7 mouse cellular contexts compared by ENCODE assay signal in genomic region chr17:55878282-55878635, GRCm38 (mm10). TPM values are rescaled to one million over a fixed set of nuclear protein-coding genes. Genes with fewer than 3 reads are reported as not detected.
DNase-seq lines count a peak whose midpoint lies in the region; ATAC-seq and TF ChIP-seq lines count a peak whose summit lies in the region.
"Not testable (repeated sequence)": the region's sequence is repeated elsewhere in the genome, so short reads cannot be mapped to it uniquely, and the experiment has no call there.

No protein-coding gene starts in this region.

- H3K36me3 ChIP-seq in embryonic facial prominence, embryonic 13.5 days; heart, embryonic 12.5 days; intestine, postnatal 0 days (ENCODE audit: control insufficient read depth, insufficient read depth); limb, embryonic 14.5 days (ENCODE audit: control insufficient read depth, insufficient read depth, low read length); midbrain, embryonic 10.5 days: not testable (repeated sequence)

- not testable (repeated sequence) for ATAC-seq in embryonic facial prominence, embryonic 13.5 days (ENCODE audit: insufficient number of reproducible peaks, insufficient read depth, low FRiP score, low TSS enrichment, low read depth); heart, embryonic 12.5 days (ENCODE audit: insufficient number of reproducible peaks, low FRiP score); intestine, postnatal 0 days; limb, embryonic 14.5 days (ENCODE audit: low FRiP score, low read depth)

- peak overlapping the region; percentile 62 for H3K4me2 ChIP-seq in embryonic facial prominence, embryonic 13.5 days
- H3K4me2 ChIP-seq in heart, embryonic 12.5 days: peak overlapping the region; percentile 65
- peak overlapping the region; percentile 61 for H3K4me2 ChIP-seq in intestine, postnatal 0 days (replicated peaks; ENCODE audit: low read depth)
- peak overlapping the region; percentile 61 for H3K4me2 ChIP-seq in limb, embryonic 14.5 days (replicated peaks; ENCODE audit: low read depth, low read length, severe bottlenecking)

- H3K27ac ChIP-seq in embryonic facial prominence, embryonic 13.5 days: peak overlapping the region; percentile 75
- H3K27ac ChIP-seq in heart, embryonic 12.5 days (ENCODE audit: poor library complexity, severe bottlenecking): peak overlapping the region; percentile 62
- H3K27ac ChIP-seq in intestine, postnatal 0 days (ENCODE audit: low read depth, low read length): peak overlapping the region; percentile 62
- H3K27ac ChIP-seq in limb, embryonic 14.5 days (replicated peaks; ENCODE audit: low read depth, low read length): peak overlapping the region; percentile 67; the same call in 1 of the 2 replicates
- peak overlapping the region; percentile 80 for H3K27ac ChIP-seq in midbrain, embryonic 10.5 days (replicated peaks)

- WGBS in embryonic facial prominence, embryonic 13.5 days: 0% methylated on average over 7 of the region's 8 CpGs
- under 1% methylated on average over 7 of the region's 8 CpGs for WGBS in heart, embryonic 12.5 days
- WGBS in intestine, postnatal 0 days: 0% methylated on average over 6 of the region's 8 CpGs
- WGBS in limb, embryonic 14.5 days: 4% methylated on average over 6 of the region's 8 CpGs
- 3% methylated on average over 7 of the region's 8 CpGs for WGBS in midbrain, embryonic 10.5 days

- H3K9me3 ChIP-seq in embryonic facial prominence, embryonic 13.5 days; heart, embryonic 12.5 days (replicated peaks); intestine, postnatal 0 days (ENCODE audit: control insufficient read depth); limb, embryonic 14.5 days (ENCODE audit: control insufficient read depth, low read length); midbrain, embryonic 10.5 days (replicated peaks): not testable (repeated sequence)

- TF ChIP-seq POLR2A in limb, embryonic 14.5 days (IDR thresholded peaks at IDR 0.05; ENCODE audit: borderline replicate concordance, extremely low read depth, insufficient read depth, insufficient read length): not testable (repeated sequence)

- peak; percentile 37 for DNase-seq in adrenal gland, adult 2 months
- DNase-seq in limb, embryonic 14.5 days (ENCODE audit: low spot score); midbrain, embryonic 10.5 days (ENCODE audit: low spot score): not testable (repeated sequence)
- peak; percentile 32 for DNase-seq in retina, embryonic 14.5 days (ENCODE audit: low spot score)

- peak overlapping the region; percentile 63 for H3K9ac ChIP-seq in embryonic facial prominence, embryonic 13.5 days
- peak overlapping the region; percentile 65 for H3K9ac ChIP-seq in heart, embryonic 12.5 days
- peak overlapping the region; percentile 42; the same call in 1 of the 2 replicates for H3K9ac ChIP-seq in intestine, postnatal 0 days (ENCODE audit: low read depth, low read length)
- H3K9ac ChIP-seq in limb, embryonic 14.5 days (ENCODE audit: low read depth, low read length, severe bottlenecking): peak overlapping the region; percentile 59

- TF ChIP-seq CTCF in intestine, postnatal 0 days (IDR thresholded peaks at IDR 0.05; ENCODE audit: low read depth): not testable (repeated sequence)

- not testable (repeated sequence) for H3K27me3 ChIP-seq in embryonic facial prominence, embryonic 13.5 days; heart, embryonic 12.5 days (replicated peaks); intestine, postnatal 0 days (replicated peaks; ENCODE audit: control insufficient read depth, insufficient read depth, low read length); limb, embryonic 14.5 days (ENCODE audit: control insufficient read depth, insufficient read depth, low read length); midbrain, embryonic 10.5 days (ENCODE audit: low read depth, poor library complexity, severe bottlenecking)

- peak overlapping the region; percentile 51 for H3K4me3 ChIP-seq in embryonic facial prominence, embryonic 13.5 days
- peak overlapping the region; percentile 58 for H3K4me3 ChIP-seq in heart, embryonic 12.5 days
- peak overlapping the region; percentile 47 for H3K4me3 ChIP-seq in intestine, postnatal 0 days (ENCODE audit: low read depth, low read length)
- H3K4me3 ChIP-seq in limb, embryonic 14.5 days (replicated peaks; ENCODE audit: low read length): peak overlapping the region; percentile 47
- H3K4me3 ChIP-seq in midbrain, embryonic 10.5 days: peak overlapping the region; percentile 58

- not testable (repeated sequence) for H3K4me1 ChIP-seq in embryonic facial prominence, embryonic 13.5 days; heart, embryonic 12.5 days (replicated peaks); intestine, postnatal 0 days (replicated peaks; ENCODE audit: control insufficient read depth, insufficient read depth, low read length); limb, embryonic 14.5 days (ENCODE audit: control insufficient read depth, insufficient read depth, low read length)
- H3K4me1 ChIP-seq in midbrain, embryonic 10.5 days: peaks cover 18% of the 10 kb centered on the region

RNA-seq across cellular contexts. Expression of gene Zfp119a, which starts 0.5 kb away (rescaled TPM):
- total RNA-seq in adrenal gland, adult 2 months (2021): 1 to 10 TPM; 5.3 to 6.4 TPM
- not detected in 2 replicates for polyA plus RNA-seq in adrenal gland, adult 2 months (2012; rRNA removed)
- polyA plus RNA-seq in embryonic facial prominence, embryonic 13.5 days (2015; fragmentation: Nextera tagmentation; extraction: Ambion mirVana): 11.0 and 11.2 TPM in 2 replicates
- polyA plus RNA-seq in heart, embryonic 12.5 days (2016; fragmentation: Nextera tagmentation; extraction: Ambion mirVana): 6.3 and 7.4 TPM in 2 replicates
- polyA plus RNA-seq in intestine, postnatal 0 days (2015; fragmentation: Nextera tagmentation; extraction: Ambion mirVana): 4.9 and 5.1 TPM in 2 replicates
- 2.1 and 3.5 TPM in 2 replicates for polyA plus RNA-seq in limb, embryonic 14.5 days (2012; rRNA removed)
- 10.3 and 11.4 TPM in 2 replicates for polyA plus RNA-seq in limb, embryonic 14.5 days (2014; fragmentation: Nextera tagmentation; extraction: Ambion mirVana)
- polyA plus RNA-seq in midbrain, embryonic 10.5 days (2016; fragmentation: Nextera tagmentation; extraction: Ambion mirVana): 8.5 and 10.3 TPM in 2 replicates

RNA-seq across cellular contexts. Expression of gene Zfp959, which starts 13.6 kb away (rescaled TPM):
- total RNA-seq in adrenal gland, adult 2 months (2021): 1 to 10 TPM; 5.2 to 5.6 TPM
- 0.20 and 0.28 TPM in 2 replicates for polyA plus RNA-seq in adrenal gland, adult 2 months (2012; rRNA removed)
- polyA plus RNA-seq in embryonic facial prominence, embryonic 13.5 days (2015; fragmentation: Nextera tagmentation; extraction: Ambion mirVana): 14.6 and 16.5 TPM in 2 replicates
- polyA plus RNA-seq in heart, embryonic 12.5 days (2016; fragmentation: Nextera tagmentation; extraction: Ambion mirVana): 7.3 and 8.0 TPM in 2 replicates
- polyA plus RNA-seq in intestine, postnatal 0 days (2015; fragmentation: Nextera tagmentation; extraction: Ambion mirVana): 4.8 and 5.0 TPM in 2 replicates
- polyA plus RNA-seq in limb, embryonic 14.5 days (2012; rRNA removed): 5.3 and 7.6 TPM in 2 replicates
- 11.1 and 12.1 TPM in 2 replicates for polyA plus RNA-seq in limb, embryonic 14.5 days (2014; fragmentation: Nextera tagmentation; extraction: Ambion mirVana)
- 12.9 and 14.8 TPM in 2 replicates for polyA plus RNA-seq in midbrain, embryonic 10.5 days (2016; fragmentation: Nextera tagmentation; extraction: Ambion mirVana)
